Mouse (Mus musculus): ENCODE measurements at regions not wholly inside any gene's neighbourhood (a gene's known extent, or its start where the extent isn't known, plus 50 kb on each side); places are given as distances from the start of the nearest gene placed in this dataset.
"Not testable (repeated sequence)": the region's sequence is repeated elsewhere in the genome, so short reads cannot be mapped to it uniquely, and the experiment has no call there.

- no peak for DNase-seq (ENCODE audit: low spot score in 2 of 2)
Measured at GRCm38 (mm10) chr12:15565941-15566784, 250.6 kb downstream of the Trib2 start.

- no peak for DNase-seq (ENCODE audit: low spot score in 2 of 2)
Measured at GRCm38 (mm10) chr12:15562826-15563225, 253.9 kb downstream of the Trib2 start.

- no peak for DNase-seq (ENCODE audit: low spot score in 2 of 2)
Measured at GRCm38 (mm10) chr12:15555471-15555870, 261.3 kb downstream of the Trib2 start.

- no peak for DNase-seq (ENCODE audit: low spot score in 2 of 2)
Measured at GRCm38 (mm10) chr12:15553681-15554007, 263.1 kb downstream of the Trib2 start.

- no peak for DNase-seq (ENCODE audit: low spot score in 2 of 2)
Measured at GRCm38 (mm10) chr12:15552979-15553680, 263.6 kb downstream of the Trib2 start.

GRCm38 (mm10) chr12:15552210-15552609 is 264.5 kb downstream of the Trib2 start:
- no peak for DNase-seq (ENCODE audit: low spot score in 2 of 2)

- no peak for DNase-seq (ENCODE audit: low spot score in 2 of 2)
Measured at GRCm38 (mm10) chr12:15551281-15551900, 265.3 kb downstream of the Trib2 start.

- no peak for DNase-seq (ENCODE audit: low spot score in 2 of 2)
Measured at GRCm38 (mm10) chr12:15544351-15544750, 272.4 kb downstream of the Trib2 start.

- no peak for DNase-seq (ENCODE audit: low spot score in 2 of 2)
Measured at GRCm38 (mm10) chr12:15542486-15542885, 274.2 kb downstream of the Trib2 start.

- DNase-seq (ENCODE audit: low spot score in 2 of 2), result no peak
Measured at GRCm38 (mm10) chr12:15536852-15537368, 279.8 kb downstream of the Trib2 start.

- DNase-seq (ENCODE audit: low spot score in 2 of 2), result no peak
Measured at GRCm38 (mm10) chr12:15536247-15536646, 280.5 kb downstream of the Trib2 start.

GRCm38 (mm10) chr12:15535822-15536221 is 280.9 kb downstream of the Trib2 start:
- peak; percentile 61 to 87 for DNase-seq (ENCODE audit: low spot score in 2 of 2)

- no peak for DNase-seq (ENCODE audit: low spot score in 2 of 2)
Measured at GRCm38 (mm10) chr12:15520783-15521407, 295.8 kb downstream of the Trib2 start.

GRCm38 (mm10) chr12:15511994-15512393 is 304.7 kb downstream of the Trib2 start:
- DNase-seq (ENCODE audit: low spot score in 2 of 2), result no peak

GRCm38 (mm10) chr12:15507576-15507975 is 309.1 kb downstream of the Trib2 start:
- DNase-seq (ENCODE audit: low spot score in 2 of 2), result peak in 1 of 2 experiments; percentile 22

GRCm38 (mm10) chr12:15493640-15494039 is 323.1 kb downstream of the Trib2 start:
- no peak for DNase-seq (ENCODE audit: low spot score in 2 of 2)

- DNase-seq (ENCODE audit: low spot score in 2 of 2), result no peak
Measured at GRCm38 (mm10) chr12:15472741-15473140, 344.0 kb downstream of the Trib2 start.

- no peak for DNase-seq (ENCODE audit: low spot score in 2 of 2)
Measured at GRCm38 (mm10) chr12:15459429-15459828, 357.3 kb downstream of the Trib2 start.

- not testable (repeated sequence) for DNase-seq (ENCODE audit: low spot score in 2 of 2)
Measured at GRCm38 (mm10) chr12:15456369-15456768, 360.4 kb downstream of the Trib2 start.

- DNase-seq (ENCODE audit: low spot score in 2 of 2), result no peak
Measured at GRCm38 (mm10) chr12:15455744-15456143, 361.0 kb downstream of the Trib2 start.

GRCm38 (mm10) chr12:15449484-15449883 is 367.2 kb downstream of the Trib2 start:
- DNase-seq (ENCODE audit: low spot score in 2 of 2), result no peak

- no peak for DNase-seq (ENCODE audit: low spot score in 2 of 2)
Measured at GRCm38 (mm10) chr12:15416180-15416766, 400.4 kb downstream of the Trib2 start.
